Comparison of ENCODE assay signal across 11 mouse cellular contexts in the genomic region with DNA sequence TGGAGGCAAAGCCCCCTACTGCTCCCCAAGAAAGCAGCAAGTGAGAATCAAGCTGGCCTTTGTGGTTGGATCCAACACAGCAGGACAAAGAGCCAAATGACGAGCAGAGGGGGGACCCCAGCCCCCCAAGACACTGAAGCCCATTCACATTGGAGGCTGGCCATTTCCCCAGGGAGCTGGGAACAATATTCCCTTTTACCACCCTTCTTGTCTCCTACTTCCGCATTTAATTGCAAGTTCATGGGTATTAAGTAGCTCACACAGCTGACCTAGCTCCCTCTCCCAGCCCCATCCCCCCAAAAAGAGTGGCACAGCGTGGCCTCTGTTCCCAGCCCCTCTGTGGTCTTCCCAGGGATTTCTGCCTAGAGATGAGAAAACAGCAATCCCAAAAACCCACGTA. TPM values are rescaled to one million over a fixed set of nuclear protein-coding genes. Genes with fewer than 3 reads are reported as not detected.
A peak's percentile ranks its signal among the peaks of the same experiment; 100 is the strongest.
DNase-seq lines count a peak whose midpoint lies in the region; ATAC-seq lines count a peak whose summit lies in the region.
"Had no signal": no experiment of that assay in that cellular context is flagged by ENCODE, and none has a peak within 500 bp of the region (broad histone marks: within the 10 kb centered on the region; RNA-seq: fewer than 3 reads in every experiment).

No protein-coding gene starts in this region.

- intact Hi-C loops in gastrocnemius, postnatal 36 days (cut with DNase I): no loop called here

- H3K27me3 ChIP-seq in limb, embryonic 10.5 days (ENCODE audit: low read depth, poor library complexity, severe bottlenecking): no peaks in the 10 kb centered on the region
- no peaks in the 10 kb centered on the region for H3K27me3 ChIP-seq in neural tube, embryonic 15.5 days (replicated peaks)
- no peaks in the 10 kb centered on the region for H3K27me3 ChIP-seq in intestine, embryonic 16.5 days (replicated peaks; ENCODE audit: control insufficient read depth, insufficient read depth, low read length)
- H3K27me3 ChIP-seq: lung, embryonic 15.5 days; stomach, embryonic 15.5 days had no signal

- no peak overlapping the region for H3K4me3 ChIP-seq in limb, embryonic 10.5 days
- no peak overlapping the region for H3K4me3 ChIP-seq in neural tube, embryonic 15.5 days (replicated peaks)
- no peak overlapping the region for H3K4me3 ChIP-seq in intestine, embryonic 16.5 days (ENCODE audit: low read length)
- H3K4me3 ChIP-seq: lung, embryonic 15.5 days; stomach, embryonic 15.5 days had no signal

- H3K4me2 ChIP-seq in neural tube, embryonic 15.5 days: no peak overlapping the region
- no peak overlapping the region for H3K4me2 ChIP-seq in intestine, embryonic 16.5 days (ENCODE audit: low read depth, low read length)
- H3K4me2 ChIP-seq: lung, embryonic 15.5 days had no signal

- WGBS in limb, embryonic 10.5 days: 42% methylated on average over 4 of the region's 4 CpGs
- WGBS in neural tube, embryonic 15.5 days: 18% methylated on average over 4 of the region's 4 CpGs
- 54% methylated on average over 4 of the region's 4 CpGs for WGBS in intestine, embryonic 16.5 days

- peaks cover 61% of the 10 kb centered on the region for H3K4me1 ChIP-seq in limb, embryonic 10.5 days
- H3K4me1 ChIP-seq in neural tube, embryonic 15.5 days: peaks cover 48% of the 10 kb centered on the region
- 0 out of 2 replicates have a peak, but pooled peaks cover 10% of the 10 kb centered on the region for H3K4me1 ChIP-seq in intestine, embryonic 16.5 days (ENCODE audit: control insufficient read depth, insufficient read depth, low read length)

- no peaks in the 10 kb centered on the region for H3K36me3 ChIP-seq in limb, embryonic 10.5 days
- no peaks in the 10 kb centered on the region for H3K36me3 ChIP-seq in neural tube, embryonic 15.5 days
- H3K36me3 ChIP-seq in intestine, embryonic 16.5 days (ENCODE audit: control insufficient read depth, insufficient read depth, low read length): no peaks in the 10 kb centered on the region
- H3K36me3 ChIP-seq: lung, embryonic 15.5 days; stomach, embryonic 15.5 days had no signal

- DNase-seq in cerebellum, adult 11-12 months: peak; percentile 31
- no peak for DNase-seq in cerebellum, adult 18-20 months
- peak; percentile 82 to 84 for DNase-seq in right cerebral cortex, postnatal 10 days (ENCODE audit: low spot score in 2 of 2)
- no peak for DNase-seq in right cerebral cortex, adult 2 months (ENCODE audit: low spot score in 2 of 2)
- no peak for DNase-seq in limb, embryonic 10.5 days (ENCODE audit: low spot score)
- no peak for DNase-seq in gastrocnemius, postnatal 36 days
- DNase-seq: heart, postnatal 10 days had no signal

- ATAC-seq in neural tube, embryonic 15.5 days (ENCODE audit: low FRiP score): peak; percentile 19; the same call in 1 of the 2 replicates
- ATAC-seq in intestine, embryonic 16.5 days: no peak

- no peaks in the 10 kb centered on the region for H3K9me3 ChIP-seq in limb, embryonic 10.5 days (replicated peaks)
- no peaks in the 10 kb centered on the region for H3K9me3 ChIP-seq in neural tube, embryonic 15.5 days (replicated peaks)
- no peaks in the 10 kb centered on the region for H3K9me3 ChIP-seq in intestine, embryonic 16.5 days (ENCODE audit: control insufficient read depth, low read length)
- H3K9me3 ChIP-seq: lung, embryonic 15.5 days; stomach, embryonic 15.5 days had no signal

- H3K9ac ChIP-seq in neural tube, embryonic 15.5 days (replicated peaks): no peak overlapping the region
- no peak overlapping the region for H3K9ac ChIP-seq in intestine, embryonic 16.5 days (ENCODE audit: low read depth, low read length)
- H3K9ac ChIP-seq: lung, embryonic 15.5 days; stomach, embryonic 15.5 days had no signal

- peak overlapping the region; percentile 54; the same call in 1 of the 2 replicates for H3K27ac ChIP-seq in limb, embryonic 10.5 days
- peak overlapping the region; percentile 82 for H3K27ac ChIP-seq in neural tube, embryonic 15.5 days (replicated peaks)
- no peak overlapping the region for H3K27ac ChIP-seq in intestine, embryonic 16.5 days (ENCODE audit: low read length)
- H3K27ac ChIP-seq: lung, embryonic 15.5 days; stomach, embryonic 15.5 days had no signal

RNA-seq across cellular contexts. Expression of a gene that starts 30.8 kb away (rescaled TPM):
- polyA plus RNA-seq in limb, embryonic 10.5 days (2016; fragmentation: Nextera tagmentation; extraction: Ambion mirVana): 24.6 and 26.2 TPM in 2 replicates
- polyA plus RNA-seq in neural tube, embryonic 15.5 days (2015; fragmentation: Nextera tagmentation; extraction: Ambion mirVana): 22.0 and 24.9 TPM in 2 replicates
- 1 to 10 TPM; 3.7 to 5.0 TPM for total RNA-seq in gastrocnemius, postnatal 36 days (2021)
- polyA plus RNA-seq in intestine, embryonic 16.5 days (2015; fragmentation: Nextera tagmentation; extraction: Ambion mirVana): 7.9 and 8.0 TPM in 2 replicates

Comparison
In these comparisons a context has a peak if more than half of its experiments do, and no peak if none do; other contexts are left out.
1. DNase-seq: peak in cerebellum, adult 11-12 months (single experiment) and right cerebral cortex, postnatal 10 days (2 of 2); none in cerebellum, adult 18-20 months (0 of 2), right cerebral cortex, adult 2 months (0 of 2), limb, embryonic 10.5 days (single experiment) and gastrocnemius, postnatal 36 days (0 of 2).